Mouse (Mus musculus) kidney, adult 9 months (tissue): Measurements from ENCODE around the gene Tnks2.

ENCODE experiments used
- DNase-seq: peaks from one replicate; pipeline ENCODE4 v3.0.0; 2022

Tnks2 gene

DNA sequence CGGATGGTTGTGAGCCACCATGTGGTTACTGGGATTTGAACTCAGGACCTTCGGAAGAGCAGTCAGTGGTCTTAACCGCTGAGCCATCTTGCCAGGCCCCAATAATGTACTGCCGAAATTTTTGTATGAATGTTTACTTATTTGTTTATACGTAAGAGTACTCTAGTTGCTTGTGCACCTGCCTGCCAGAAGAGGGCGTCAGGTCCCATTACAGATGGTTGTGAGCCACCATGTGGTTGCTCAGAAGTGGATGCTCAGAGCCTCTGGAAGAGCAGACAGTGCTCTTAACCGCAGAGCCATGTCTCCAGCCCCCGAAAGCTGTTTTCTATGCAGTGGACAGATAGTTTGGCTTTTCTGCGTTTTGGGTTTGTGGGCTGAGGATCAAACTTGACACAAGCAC, 63.7 kb downstream of the Tnks2 start:
- DNase-seq = peak; percentile 32

DNA sequence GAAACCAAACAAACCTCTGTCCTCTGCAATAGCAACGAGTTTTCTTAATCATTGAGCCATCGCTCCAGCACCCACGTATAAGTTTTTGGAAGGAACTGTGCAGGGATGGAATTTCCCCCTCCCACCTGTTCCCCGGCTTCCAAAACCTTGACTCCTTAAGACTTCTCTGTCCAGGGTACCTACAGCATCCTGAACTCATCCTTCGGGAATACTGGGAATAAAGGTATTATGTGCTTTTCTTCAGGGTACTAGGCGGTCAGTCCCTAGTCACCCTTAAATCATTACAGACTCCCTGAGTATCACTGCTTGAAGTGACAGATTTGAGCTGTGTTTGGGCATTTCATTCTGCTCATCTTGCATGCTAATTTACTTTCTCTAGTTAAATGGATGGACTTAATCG, 69.3 kb downstream of the Tnks2 start:
- no peak for DNase-seq

DNA sequence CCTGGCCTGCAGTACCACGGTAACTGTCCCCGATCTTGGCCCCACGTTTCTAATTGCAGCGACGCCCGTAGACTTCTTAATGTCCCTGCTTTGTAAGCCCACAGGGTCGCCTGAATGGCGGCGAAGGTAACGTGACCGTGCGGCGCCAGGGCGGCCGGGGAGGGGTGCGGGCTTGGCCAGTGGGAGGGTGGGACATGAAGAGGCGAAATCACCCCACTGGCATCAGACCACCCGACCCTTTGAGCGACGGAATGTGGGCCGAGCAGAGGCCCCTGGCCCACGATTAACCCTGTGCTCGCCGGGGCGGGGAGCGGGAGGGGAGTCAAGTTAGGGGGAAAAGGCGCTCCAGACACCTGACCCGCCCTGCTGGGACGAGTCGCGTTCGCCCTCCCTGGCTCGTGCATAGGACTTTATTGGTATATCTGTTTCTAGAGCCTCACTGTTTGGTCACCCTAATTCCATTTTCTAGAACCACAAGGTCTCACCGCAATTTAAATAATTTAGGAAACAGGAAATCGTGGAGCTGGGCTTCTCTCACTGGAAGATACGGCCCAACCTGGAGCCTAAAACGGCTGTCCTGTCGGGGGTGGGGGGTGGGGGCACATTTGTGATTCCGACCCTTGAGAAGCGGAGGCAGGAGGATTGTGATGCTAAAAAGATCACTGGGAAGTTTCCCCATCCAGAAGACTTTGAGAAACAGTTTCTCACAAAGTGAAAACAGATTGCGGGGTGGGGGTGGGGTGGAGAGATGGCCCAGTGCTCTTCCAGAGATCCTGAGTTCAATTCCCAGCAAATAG, 70.4 kb downstream of the Tnks2 start:
- no peak for DNase-seq

DNA sequence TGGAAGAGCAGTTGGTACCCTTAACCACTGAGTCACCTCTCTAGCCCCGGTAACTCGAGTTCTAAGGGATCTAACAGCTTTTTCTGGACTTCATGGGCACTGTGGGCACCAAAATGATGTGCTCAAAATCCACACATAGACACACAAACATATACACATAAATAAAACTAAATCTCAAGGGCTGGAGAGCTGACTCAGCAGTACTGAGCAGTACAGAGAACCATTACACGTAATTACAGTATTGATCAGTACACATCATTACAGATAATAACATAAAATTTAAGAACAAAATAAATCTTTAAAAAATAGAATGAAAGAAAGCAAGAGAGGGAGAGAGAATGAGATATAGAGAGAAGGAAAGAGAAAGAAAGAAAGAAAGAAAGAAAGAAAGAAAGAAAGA, 75.1 kb downstream of the Tnks2 start:
- DNase-seq = no peak

DNA sequence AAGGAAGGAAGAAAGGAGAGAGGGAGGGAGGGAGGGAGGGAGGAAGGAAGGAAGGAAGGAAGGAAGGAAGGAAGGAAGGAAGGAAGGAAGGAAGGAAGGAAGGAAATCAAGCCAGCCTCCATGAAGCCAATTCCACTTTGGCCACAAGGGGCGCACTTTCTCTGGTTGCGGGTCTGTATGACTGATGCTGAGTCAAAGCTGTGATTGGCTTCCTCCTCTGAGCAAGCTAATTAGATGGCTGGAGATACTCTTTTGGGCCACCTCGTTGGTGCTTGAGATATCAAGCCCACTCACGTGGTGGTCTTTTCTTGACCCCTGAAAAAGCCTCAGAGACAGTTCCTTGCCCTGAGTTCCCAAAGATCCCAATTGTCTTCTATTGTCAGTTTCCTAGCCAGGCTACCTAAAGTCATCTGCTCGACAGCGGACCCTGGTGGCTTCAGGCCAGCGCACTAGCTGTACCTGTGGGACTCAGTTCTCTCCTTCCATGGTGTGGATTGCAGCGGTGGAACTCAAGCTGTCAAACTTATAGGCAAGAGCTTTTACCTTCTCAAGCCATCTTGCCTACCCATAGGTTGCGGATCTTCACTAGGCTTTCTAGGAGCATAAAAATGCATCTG, 75.8 kb downstream of the Tnks2 start:
- peak; percentile 66 for DNase-seq

DNA sequence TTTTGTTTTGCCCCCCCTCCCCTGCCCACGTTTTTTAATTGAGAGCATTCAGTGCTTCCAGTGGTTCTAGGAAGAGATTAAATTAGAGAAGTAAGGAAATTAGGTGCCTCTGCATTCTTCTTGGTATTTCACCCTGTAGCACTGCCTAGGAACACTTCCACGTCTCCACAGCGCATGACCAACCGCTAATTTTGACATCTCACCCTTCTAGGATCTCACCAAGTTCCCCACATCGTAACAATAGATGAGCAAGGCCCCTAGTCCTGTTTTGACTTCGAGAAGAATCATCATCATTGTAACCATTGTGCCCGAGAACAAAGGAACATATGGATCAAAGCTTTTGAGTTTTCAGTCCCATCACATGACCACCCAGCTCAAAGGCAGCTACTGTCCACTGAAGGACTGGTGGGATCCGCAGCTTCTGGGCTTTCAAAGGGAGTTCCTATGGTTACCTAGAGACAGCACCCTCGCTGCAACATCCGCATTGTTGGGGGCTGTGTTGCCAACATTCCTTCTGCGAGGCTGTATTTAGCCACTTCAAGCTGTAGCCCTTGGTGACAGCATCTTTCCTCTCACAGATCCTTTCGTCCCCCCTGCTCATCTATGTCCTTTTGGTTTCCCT, 76.5 kb downstream of the Tnks2 start:
- DNase-seq = no peak

DNA sequence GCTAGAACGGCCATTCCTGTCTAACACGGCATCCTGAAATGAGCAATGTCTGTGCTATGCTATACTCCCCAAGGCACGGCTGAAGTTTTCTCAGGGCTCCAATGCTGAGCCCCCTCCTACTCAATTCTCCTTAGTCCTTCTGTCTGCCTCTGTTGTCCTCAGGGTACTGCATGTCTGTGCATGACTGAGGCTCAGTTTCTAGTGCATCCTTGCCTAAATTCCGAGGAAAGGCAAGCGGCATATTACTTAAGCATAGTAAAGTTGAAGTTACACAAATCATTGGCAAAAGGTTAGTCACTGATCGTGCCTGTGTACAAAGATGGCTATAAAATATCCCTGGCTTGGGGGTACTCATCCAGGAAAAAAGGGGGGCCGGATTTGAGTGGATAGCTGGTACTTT, 79.0 kb downstream of the Tnks2 start:
- no peak for DNase-seq

DNA sequence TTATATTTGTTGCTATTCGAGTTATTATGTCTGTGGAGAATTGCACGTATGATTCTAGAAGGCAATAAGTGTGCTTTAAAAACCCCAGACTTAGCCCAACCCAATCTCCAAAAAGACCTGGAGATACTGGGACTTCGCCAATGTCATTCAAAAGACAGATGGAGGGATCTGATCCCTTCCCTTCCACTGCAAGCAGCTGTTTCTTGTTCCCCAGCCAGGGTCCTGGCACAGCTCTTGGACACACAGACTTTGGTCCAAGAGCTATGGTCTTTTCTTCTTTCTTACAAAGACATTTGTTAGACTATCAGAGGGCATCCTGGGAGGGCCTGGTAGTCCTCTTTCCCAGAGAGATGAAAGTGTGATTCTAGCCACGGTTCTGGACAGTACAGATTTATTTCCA, 82.2 kb downstream of the Tnks2 start:
- DNase-seq = no peak

DNA sequence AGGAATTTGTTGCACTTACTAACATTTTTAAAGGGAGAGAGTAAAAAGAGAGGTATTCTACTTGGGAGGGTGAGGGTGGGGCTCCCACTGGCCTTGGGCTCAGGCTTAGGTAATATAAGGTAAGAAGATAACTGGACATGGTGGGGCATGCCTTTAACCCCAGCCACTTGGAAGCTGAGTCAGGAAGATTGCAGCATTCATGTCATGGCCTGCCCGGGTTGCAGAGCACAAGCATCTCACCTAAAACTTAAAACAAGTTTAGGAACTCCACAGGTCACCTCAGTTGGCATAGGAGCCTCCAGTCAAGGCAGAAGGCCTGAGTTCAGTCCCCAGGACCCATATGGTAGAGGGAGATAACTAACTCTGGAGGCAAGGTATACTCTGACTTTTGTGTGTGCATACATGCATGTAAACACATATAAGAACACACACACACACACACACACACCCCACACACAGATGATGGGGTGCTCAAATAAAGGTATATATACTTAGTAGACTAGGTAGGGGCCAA, 82.9 kb downstream of the Tnks2 start:
- DNase-seq = no peak

DNA sequence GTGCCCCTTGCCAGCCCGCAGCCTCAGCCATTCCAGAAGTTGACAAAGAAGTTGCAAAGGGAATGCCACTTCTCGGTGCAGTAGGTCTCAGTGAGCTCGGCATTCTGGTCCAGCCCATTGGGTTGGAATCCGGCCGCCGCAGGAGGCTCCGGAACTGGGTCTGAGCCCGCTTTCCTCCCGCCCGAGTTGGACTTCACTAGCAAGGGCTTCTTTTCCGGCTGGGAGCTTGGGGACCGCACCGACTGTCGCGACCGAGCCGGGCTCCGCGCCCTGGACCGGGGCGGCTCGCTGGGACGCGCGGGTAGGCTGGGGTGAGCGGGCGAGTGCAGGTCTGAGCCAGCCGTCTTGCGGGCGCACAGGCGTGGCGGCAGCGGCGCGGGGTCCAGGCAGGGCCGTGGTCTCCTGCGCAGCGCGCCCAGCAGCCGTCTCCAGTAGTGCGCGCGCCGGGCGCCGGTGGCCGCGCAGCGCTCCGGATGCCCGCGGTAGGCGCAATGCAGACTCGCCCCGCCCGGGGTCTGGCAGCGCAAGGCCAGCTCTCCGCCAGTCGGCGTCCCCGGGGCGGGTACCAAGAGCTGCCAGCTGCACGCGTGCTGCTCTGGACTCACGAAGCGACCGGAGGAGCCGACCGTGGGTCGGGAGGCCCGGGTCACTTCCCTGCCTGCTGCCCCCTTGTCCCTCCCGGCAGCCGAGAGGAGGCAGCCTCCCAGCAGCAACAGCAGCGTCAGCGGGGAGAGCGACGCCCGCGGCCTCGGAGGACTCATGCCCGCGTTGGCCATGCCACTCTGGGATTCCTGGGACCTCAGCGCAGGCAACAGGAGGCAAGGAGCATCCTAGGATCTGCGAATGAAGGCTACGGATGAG, 84.6 kb downstream of the Tnks2 start:
- DNase-seq = peak; percentile 85

DNA sequence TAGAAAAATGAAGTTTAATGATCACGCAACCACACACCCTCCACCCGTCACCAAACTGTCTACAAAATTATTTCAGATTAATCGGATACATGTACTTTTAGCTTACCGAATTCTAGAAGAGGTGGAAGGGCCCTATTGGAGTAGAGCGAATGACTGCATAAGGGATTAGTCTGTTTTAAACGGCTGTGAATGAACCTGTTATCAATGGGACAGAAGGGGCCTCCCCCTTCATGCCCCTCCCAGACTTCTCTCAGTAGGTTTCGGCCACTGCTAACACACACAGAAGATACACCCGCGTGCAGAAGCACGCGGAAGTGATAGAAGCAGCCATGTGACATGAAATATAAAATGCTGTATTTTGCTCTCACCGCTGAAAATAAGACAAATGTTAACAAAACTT, 85.4 kb downstream of the Tnks2 start, which contains the start of gene Fgfbp3:
Fgfbp3 (minus strand) TSS at position 150 of the 400 bp plus-strand sequence.
- DNase-seq = no peak

DNA sequence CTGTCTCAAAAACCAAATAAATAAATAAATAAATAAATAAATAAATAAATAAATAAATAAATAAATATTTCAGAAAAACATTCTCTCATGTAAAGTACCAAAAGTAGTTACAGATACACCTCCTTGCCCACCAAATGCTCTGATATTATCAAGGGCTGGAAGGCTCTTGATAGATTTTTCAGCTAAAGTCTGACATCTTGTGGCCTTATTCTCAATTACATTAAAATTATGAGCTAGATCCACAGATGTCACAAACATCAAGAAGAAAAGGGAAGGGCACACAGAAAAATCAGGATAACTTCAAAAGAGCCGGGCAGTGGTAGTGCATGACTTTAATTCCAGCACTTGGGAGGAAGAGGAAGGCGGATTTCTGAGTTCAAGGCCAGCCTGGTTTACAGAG, 88.0 kb downstream of the Tnks2 start:
- peak; percentile 64 for DNase-seq

DNA sequence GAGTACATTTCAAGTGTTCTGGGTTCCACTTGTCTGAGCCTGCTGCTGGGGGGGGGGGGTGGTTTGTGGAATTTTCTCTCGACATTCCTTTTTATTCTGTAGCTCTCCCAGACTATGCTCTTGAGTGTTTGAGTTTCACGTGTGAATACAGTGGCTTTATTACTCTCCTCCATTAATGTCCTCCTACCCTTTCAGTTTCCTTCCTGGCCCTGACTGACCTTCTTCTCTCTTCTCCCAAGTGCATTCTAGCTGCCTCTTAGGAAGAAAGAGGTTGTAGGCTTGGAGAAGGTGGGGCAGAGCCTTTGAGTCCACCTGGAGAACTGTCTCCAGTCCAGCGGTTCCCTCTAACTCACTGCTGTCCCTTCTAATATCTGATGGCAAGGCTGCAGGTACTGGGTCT, 88.9 kb downstream of the Tnks2 start:
- no peak for DNase-seq

DNA sequence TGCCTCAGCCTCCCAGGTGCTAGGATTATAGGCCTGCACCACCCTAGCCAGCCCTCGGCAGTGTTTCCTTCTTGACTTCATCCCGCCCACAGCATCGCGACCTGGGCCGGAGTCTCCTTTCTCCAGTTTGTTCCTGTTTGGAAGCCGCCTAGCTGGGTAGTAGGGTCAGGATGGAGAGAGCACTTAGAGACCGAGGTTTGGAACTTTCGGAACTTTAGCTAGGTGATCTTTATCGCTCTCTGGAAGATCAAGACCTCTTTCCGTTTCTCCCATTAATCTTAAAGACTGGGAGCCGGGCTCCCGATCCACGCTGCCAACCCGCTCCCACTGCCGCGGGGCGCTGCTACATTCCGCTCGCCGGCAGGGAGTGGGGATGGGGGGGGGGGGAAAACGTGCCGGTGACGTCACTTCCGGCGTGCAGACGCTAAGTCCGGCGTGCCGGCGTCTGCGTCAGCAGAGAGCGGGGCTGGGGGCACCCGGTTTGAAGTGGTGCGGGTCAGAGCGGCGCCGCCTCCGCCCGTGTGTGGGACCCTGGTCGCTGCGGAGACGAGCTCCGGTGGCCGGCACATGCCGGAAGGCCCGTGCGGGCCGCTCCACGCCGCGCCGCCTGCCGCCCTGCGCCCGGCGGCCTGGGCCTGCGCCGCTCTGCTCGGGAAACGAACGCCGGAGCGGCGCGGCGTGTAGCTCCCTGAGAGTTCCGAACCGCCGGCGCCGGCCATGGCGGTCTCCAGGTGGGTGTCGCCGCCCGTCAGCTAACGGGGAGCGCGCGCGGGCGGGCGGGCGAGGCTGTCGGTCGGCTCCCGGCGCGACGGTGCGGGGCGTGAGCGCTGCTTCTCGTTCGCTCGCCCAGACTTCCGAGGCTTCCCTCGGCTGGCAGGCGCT, 91.9 kb downstream of the Tnks2 start, which contains the start of gene Btaf1:
Btaf1 (plus strand) TSS at position 409 of the 882 bp plus-strand sequence.
- DNase-seq = peak; percentile 86

DNA sequence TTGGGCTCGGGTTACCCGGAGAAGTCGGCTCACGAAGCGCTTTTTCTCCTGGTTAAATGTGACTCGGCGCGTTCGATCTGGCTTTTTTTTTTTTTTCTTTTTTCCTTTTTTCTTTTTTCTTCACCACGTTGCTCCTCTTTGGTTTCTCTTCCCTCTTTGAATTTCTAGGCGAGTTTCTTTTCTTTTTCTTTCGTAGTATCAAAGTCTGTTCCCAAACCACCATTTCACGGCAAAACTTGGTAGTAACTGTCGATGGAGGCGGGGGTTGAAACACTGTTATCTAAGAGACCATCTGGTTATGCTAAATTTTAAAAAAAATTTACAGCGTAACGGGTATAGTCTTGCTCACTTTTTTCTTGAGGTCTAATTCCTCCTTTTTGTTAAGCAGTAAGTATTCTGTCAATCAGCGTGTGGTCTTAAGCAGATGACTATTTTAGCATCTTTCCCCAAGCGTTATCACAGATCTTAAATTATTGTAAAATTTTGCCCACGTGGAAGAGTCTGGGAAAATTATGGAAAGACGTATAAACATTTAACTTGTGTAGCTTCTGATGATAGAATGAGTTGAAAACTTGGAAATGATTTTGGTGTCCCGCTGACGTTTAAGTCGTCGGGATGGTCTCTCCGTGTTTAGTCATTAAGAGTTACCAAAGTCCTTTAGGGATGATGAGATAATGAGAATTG, 92.7 kb downstream of the Tnks2 start:
- DNase-seq = no peak

DNA sequence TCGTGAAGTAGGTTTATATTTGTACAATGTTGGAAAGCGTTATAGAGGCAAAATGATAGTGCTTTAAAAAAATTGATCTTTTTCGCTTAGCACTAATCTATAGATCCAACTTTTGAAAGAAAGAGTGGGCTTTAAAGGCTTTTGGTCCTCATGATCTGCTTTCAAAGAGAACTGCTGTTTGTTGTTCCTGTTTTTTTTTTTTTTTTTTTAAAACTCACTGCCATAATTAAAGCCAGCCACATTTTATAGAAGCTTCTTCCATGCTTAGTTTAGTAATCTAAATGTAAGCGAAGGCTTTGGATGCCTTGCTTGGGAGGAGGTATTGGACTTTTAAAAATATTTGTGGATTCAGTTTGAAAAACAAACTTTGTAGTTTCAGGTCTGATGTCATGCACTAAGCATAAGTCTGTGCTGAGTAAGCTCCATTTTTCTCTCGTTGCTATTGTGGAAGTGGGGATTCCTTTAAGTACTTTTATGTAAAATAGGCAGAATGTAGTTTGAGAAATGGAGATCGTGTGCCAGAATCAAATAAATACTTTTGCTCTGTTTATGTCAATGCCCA, 93.8 kb downstream of the Tnks2 start:
- no peak for DNase-seq

DNA sequence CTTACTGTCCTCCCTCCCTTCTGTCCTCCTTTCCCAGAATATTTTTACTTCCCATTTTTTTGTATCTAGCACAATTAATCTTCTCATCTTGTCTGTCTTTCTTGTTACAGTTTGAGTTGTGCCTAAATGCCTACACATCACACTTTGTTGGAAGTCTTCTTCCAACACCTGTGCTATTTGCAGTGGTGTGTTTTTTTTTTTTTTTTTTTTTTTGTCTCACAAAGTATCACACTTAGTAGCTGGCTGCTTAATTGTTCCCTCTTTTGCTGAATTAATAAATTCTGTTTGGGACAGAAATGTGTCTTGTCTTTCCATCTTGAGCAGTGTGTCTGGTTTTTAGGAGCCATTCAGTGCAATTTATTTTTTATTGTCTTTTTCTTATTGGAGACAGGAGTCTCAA, 95.8 kb downstream of the Tnks2 start:
- DNase-seq = no peak

DNA sequence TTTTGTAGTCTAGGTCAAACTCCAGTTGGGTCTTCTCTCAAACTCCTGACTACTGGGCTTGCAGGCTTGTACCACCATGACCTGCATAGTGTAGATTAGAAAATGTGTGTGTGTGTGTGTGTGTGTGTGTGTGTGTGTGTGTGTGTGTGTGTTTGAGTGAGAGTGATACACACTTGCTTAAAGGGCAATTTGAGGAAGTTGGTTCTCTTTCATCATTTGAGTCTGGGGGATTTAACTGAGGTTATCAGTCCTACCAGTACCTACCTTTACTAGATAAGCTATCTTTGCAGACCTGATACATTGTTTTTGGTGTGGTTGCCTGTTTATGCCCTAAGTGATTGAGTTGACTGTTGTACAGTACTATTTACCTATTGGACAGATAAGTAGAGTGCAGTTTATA, 98.1 kb downstream of the Tnks2 start:
- DNase-seq = no peak

DNA sequence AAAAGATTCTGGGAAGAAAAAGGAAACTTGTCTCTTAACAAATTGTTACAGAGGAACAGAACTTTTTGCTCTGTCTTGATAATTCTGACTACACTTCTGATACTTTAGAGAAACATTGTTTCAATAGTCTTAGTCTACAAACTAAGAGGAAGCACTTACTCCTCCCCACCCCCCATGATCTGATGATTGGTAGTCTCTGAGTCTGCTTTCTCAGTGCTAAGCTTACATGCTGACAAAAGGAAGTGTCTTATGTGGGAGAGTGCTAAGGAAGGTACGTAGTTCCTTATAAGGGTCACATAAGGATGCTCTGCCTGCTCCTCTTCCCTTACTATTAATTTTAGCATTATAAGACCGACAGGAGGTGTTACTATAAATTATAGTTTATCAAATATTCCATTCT, 98.6 kb downstream of the Tnks2 start:
- no peak for DNase-seq

DNA sequence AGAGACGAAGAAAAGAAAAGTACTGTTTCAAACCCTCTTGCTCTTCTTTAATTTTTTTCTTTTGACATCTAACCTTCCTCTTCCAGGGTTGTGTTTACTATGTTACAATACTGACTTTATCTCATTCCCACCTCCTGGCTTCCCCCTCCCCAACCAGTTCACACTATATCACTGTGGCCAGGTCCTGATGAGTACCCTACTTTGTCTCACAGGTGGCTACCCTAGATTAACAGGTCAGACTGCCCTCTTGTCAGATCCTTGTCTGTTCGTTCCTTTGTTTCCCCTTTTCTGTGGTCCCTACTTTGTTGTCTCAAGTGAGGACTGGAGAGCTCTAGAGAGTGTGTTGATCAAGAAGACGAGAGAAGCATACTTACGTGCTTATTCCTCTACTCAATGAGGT, 102.3 kb downstream of the Tnks2 start:
- DNase-seq = no peak

DNA sequence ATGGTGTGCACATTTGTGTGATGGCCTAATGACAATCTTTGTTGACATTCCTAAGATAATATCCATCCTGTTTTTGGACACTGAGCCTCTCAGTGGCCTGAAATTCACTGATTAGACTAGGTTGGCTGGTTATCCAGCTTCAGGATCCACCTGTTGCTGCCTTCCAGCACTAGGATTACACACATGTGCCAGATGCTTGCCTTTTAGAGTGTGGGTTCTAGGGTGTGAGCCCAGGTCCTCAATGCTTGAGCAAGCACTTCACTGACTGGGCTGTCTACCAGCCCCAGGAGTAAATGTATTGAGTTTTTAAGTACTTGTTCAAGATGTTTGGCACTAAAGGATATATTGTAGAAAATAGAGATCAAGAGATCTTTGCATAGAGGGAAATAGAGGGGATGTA, 104.0 kb downstream of the Tnks2 start:
- no peak for DNase-seq
